Mouse (Mus musculus): ENCODE data around the gene Dnmt3c. TPM values are rescaled to one million over a fixed set of nuclear protein-coding genes. Genes with fewer than 3 reads are reported as not detected.
"Not testable (repeated sequence)": the region's sequence is repeated elsewhere in the genome, so short reads cannot be mapped to it uniquely, and the experiment has no call there.

Dnmt3c gene
- polyA plus RNA-seq, 1 experiment from 2014 or later = not detected

DNA sequence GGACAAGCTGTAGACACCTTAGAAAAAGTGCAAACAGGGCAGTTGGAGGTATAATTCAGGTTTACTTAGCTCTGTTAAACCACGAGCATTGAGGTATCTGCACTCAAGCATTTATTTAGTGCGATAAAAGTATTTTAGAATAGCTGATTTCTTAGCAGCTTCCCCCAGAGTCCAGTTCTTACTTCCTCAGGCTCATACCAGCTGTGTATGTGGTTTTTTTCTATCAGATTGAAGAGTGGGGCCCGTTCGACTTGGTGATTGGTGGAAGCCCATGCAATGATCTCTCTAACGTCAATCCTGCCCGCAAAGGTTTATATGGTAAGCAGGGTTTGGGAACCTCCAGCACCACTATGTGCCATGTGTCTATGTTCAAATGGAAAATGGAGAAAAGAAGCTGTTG lies 19.5 kb upstream of the Dnmt3c start:
- no peaks in the 10 kb centered on the region for H3K27me3 ChIP-seq
- no peaks in the 10 kb centered on the region for H3K9me3 ChIP-seq (replicated peaks)
- 93% methylated on average over 6 of the region's 6 CpGs for WGBS

DNA sequence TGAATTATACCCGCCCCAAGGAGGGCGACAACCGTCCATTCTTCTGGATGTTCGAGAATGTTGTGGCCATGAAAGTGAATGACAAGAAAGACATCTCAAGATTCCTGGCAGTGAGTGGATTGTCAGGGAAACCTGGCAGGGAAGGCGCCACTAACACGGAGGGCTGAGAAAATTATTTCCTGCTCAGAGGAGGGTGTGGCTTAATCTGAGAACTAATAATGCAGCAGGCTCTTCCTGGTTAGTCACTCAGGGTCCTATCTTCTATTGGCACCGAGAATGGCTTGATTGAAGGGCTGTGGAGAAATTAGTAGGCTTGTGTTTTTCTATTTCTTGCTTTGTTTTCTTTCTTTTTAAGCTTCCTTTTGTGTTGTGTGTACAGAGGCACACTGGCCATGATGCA lies 18.9 kb upstream of the Dnmt3c start:
- no peak overlapping the region for H3K4me3 ChIP-seq
- no peaks in the 10 kb centered on the region for H3K9me3 ChIP-seq (replicated peaks)
- no peak overlapping the region for H3K4me2 ChIP-seq
- H3K9ac ChIP-seq = no peak overlapping the region
- no peak overlapping the region for H3K27ac ChIP-seq
- H3K36me3 ChIP-seq (ENCODE audit: poor library complexity, severe bottlenecking) = peaks cover 32% of the 10 kb centered on the region
- WGBS = 89% methylated on average over 7 of the region's 7 CpGs
- H3K4me1 ChIP-seq = no peaks in the 10 kb centered on the region
- H3K27me3 ChIP-seq = no peaks in the 10 kb centered on the region
- ATAC-seq = no peak

More for the DNA sequence above, 19.5 kb upstream of the Dnmt3c start:
- Histone ChIP-seq H3K4me3 (no peak overlapping the region), H3K9ac (no peak overlapping the region), H3K27ac (no peak overlapping the region), H3K4me2 (no peak overlapping the region), H3K4me1 (no peaks in the 10 kb centered on the region), H3K36me3 (ENCODE audit: poor library complexity, severe bottlenecking) (peaks cover 32% of the 10 kb centered on the region)
- no peak for ATAC-seq

DNA sequence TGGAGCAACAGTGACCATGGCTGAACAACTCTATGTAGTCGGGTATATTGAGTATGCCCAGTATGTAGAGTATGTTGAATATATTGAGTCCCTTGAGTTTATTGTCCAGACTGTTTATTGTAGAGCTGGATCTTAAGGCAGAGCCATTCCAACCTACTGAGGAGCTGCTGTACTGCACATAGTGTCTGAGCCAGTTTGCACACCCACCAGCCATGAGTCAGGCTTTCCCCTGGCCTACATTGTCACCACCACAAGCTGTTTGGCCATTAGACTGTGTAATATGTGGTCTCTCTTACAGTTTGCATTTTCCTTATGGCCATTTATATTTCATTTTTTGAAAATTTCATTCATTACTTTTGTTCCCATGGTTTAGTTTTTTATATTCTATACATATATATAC lies 16.5 kb upstream of the Dnmt3c start:
- ATAC-seq = no peak
- Histone ChIP-seq H3K4me1 (no peaks in the 10 kb centered on the region), H3K27me3 (no peaks in the 10 kb centered on the region), H3K36me3 (ENCODE audit: poor library complexity, severe bottlenecking) (peaks cover 27% of the 10 kb centered on the region), H3K4me2 (no peak overlapping the region), H3K27ac (no peak overlapping the region), H3K9me3 (replicated peaks) (no peaks in the 10 kb centered on the region), H3K4me3 (no peak overlapping the region), H3K9ac (no peak overlapping the region)
- 86% methylated on average over 1 of the region's 1 CpGs for WGBS

DNA sequence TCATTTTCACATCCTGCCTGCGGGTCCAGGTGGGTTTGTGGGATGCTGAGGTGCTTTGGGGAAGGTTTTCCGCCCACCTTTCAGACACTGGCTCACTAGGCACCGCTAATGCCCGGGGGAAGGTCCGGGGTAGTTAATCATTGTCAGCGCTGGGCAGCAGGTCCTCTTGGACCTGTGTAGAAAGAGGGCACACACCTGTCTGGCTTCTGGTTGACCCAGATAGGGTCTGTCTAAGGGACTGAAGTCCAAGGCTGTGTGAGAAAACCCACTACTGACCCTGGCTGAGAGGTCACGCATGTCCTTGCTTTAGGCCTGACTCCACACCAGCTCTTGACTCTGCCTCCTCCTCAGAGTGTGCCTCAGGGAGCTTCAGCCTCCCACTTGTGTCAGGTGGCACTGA lies 3.0 kb upstream of the Dnmt3c start:
- H3K9ac ChIP-seq; ATAC-seq; H3K4me3 ChIP-seq; H3K4me1 ChIP-seq; H3K9me3 ChIP-seq (replicated peaks); H3K36me3 ChIP-seq (ENCODE audit: poor library complexity, severe bottlenecking); H3K27ac ChIP-seq; H3K27me3 ChIP-seq; H3K4me2 ChIP-seq: not testable (repeated sequence)
- WGBS = 93% methylated on average over 6 of the region's 7 CpGs

DNA sequence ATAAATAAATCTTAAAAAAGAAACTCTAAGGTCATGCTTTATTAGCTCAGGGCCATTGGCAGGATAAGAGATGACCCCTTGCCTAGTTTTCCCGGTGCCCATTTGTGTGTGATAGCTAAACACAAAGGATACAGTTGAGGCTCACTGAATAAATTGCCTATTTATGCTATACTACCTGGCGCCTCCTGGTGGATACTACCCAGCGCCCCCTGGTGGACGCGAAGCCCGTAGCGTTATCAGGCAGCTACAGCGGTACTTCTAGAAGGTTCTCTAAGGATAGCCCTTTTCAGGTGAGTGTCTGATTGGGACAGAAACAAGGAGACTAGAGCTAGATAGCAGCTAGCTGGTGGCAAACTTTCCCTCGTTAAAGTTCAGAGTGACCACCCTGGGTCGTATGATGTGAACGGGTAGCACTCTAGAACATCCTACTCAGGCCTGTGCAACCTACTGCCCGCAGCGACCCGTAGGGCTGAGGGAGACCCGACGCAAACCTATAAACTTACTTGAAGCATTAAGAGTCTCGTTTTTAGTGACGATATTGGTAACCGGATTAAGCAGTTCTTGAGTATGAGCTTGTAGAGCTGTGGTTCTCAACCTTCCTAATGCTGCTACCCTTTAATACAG lies 1.9 kb upstream of the Dnmt3c start:
- Histone ChIP-seq H3K9me3 (replicated peaks) (no peaks in the 10 kb centered on the region), H3K9ac (no peak overlapping the region), H3K4me1 (no peaks in the 10 kb centered on the region), H3K27me3 (no peaks in the 10 kb centered on the region), H3K36me3 (ENCODE audit: poor library complexity, severe bottlenecking) (no peaks in the 10 kb centered on the region), H3K27ac (no peak overlapping the region), H3K4me3 (no peak overlapping the region), H3K4me2 (no peak overlapping the region)
- no peak for ATAC-seq
- WGBS = 72% methylated on average over 19 of the region's 19 CpGs

DNA sequence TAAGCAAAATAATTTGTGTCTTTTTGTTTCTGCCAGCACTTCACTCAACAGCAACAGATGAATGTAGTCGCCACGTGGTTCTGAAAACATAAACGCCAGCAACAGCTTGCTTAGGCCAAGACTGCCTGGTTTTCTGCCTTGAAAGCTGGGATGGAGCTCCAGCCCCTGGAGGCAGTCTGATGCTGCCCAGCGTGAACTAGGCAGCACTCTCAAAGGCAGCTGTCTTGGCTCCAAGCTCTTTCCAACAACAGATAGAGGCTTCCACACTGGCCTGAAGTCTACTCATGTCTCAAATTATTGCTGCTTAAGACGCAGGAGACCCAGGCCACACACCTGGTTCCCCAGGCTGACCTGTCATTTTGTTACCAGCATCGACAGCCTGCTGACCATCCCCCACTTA lies 6.9 kb downstream of the Dnmt3c start:
- Histone ChIP-seq H3K27ac (no peak overlapping the region), H3K4me2 (no peak overlapping the region), H3K27me3 (no peaks in the 10 kb centered on the region), H3K9ac (no peak overlapping the region), H3K4me1 (no peaks in the 10 kb centered on the region), H3K9me3 (replicated peaks) (no peaks in the 10 kb centered on the region), H3K4me3 (no peak overlapping the region), H3K36me3 (ENCODE audit: poor library complexity, severe bottlenecking) (no peaks in the 10 kb centered on the region)
- WGBS = 46% methylated on average over 6 of the region's 6 CpGs
- ATAC-seq = no peak

DNA sequence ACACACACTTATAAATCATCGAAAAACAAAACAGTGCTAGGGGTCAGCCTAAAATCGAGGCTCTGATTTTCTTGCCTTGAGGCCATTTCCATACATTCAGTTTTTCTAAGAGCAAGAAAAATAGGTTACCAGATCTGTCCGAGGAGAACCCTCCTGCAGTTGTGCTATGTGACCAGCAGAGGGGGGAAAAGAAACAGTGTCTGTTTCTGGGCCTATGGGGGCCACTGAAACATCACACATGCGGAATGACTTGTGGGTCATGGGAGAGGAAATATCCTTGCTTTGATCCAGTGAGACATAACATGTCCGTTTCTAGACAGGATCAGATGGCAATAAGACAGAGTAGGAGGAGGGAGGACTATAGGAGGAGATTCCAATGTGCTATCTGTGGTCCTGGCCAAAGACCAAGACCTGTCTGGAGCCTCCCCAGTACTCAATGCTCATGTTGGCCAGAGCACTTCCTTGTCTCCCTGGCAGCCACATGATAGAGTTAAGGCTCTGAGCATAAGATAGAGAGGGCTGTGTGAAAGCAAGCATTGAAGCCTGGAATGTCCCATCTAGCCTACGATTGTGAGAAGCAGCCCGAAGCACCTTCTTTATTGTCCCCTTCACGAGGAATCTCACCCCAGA lies 14.4 kb downstream of the Dnmt3c start:
- Histone ChIP-seq H3K9ac (no peak overlapping the region), H3K27ac (no peak overlapping the region), H3K4me1 (peaks cover 17% of the 10 kb centered on the region), H3K27me3 (no peaks in the 10 kb centered on the region), H3K9me3 (replicated peaks) (no peaks in the 10 kb centered on the region), H3K4me3 (no peak overlapping the region), H3K36me3 (ENCODE audit: poor library complexity, severe bottlenecking) (no peaks in the 10 kb centered on the region), H3K4me2 (no peak overlapping the region)
- ATAC-seq = no peak
- 54% methylated on average over 8 of the region's 8 CpGs for WGBS

DNA sequence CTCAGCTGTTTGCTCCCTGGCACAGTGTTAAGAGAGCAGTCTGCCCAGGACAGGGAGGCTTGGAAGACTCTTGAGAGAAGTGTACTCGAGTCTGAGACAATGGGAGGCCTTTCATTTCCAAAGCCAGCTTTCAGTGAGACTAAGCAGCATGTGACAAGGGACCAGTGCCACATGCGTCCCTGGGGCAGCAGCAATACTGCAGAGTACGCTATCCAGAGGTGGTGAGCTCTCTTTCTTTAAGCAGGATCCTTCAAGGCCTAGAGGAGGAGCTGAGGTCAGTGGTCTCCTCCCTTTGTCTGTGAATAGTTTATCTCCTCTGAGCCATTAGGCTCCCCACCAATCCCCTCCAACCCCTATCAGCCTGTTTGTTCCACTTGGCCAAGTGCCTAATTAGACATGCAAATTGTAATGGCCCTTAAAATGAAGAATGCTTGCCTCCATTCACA lies 16.2 kb downstream of the Dnmt3c start:
- Histone ChIP-seq H3K36me3 (ENCODE audit: poor library complexity, severe bottlenecking) (no peaks in the 10 kb centered on the region), H3K9me3 (replicated peaks) (no peaks in the 10 kb centered on the region), H3K27ac (peak overlapping the region; percentile 84), H3K4me3 (no peak overlapping the region), H3K9ac (no peak overlapping the region), H3K4me2 (peak overlapping the region; percentile 19), H3K4me1 (peaks cover 17% of the 10 kb centered on the region), H3K27me3 (no peaks in the 10 kb centered on the region)
- WGBS = 3% methylated on average over 3 of the region's 3 CpGs
- ATAC-seq = peak; percentile 77

DNA sequence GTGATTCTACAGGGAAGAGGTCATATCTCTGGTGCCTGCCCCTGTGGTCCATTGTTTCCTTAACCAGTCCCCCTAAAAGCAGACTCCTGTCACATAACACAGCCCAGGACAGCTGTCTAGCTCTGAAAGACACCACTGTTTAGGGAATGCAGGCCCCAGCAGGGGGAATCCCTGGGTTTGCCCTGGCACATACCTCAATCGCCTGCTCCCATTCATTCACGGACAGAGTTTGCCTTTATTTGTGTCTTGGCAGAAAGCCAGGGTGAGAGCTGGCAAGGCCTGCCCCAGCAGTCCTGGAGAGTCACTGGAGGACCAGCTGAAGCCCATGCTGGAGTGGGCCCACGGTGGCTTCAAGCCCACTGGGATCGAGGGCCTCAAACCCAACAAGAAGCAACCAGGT lies 16.8 kb downstream of the Dnmt3c start:
- WGBS = 13% methylated on average over 4 of the region's 4 CpGs
- Histone ChIP-seq H3K4me3 (no peak overlapping the region), H3K36me3 (ENCODE audit: poor library complexity, severe bottlenecking) (no peaks in the 10 kb centered on the region), H3K4me1 (peaks cover 17% of the 10 kb centered on the region), H3K4me2 (peak overlapping the region; percentile 19), H3K9me3 (replicated peaks) (no peaks in the 10 kb centered on the region), H3K27me3 (no peaks in the 10 kb centered on the region), H3K27ac (peak overlapping the region; percentile 84), H3K9ac (no peak overlapping the region)
- ATAC-seq = peak; percentile 90

DNA sequence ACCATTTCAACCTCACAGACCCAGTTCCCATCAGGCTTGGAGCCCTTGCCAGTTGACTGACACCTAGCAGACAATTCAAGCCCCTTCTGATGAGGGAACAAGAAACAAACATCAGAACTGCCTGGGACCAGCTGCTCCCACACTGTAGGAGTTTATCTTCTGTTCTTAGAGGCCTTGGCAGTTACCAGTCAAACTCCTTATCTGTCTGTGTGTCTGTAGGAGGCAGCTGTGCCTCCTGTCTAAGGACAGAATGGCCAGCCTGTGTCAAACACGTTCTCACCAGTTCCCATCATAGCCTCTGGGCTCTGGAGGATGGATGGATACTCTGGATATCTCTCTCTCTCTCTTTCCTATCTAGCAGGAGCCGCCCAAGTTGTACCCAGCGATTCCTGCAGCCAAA lies 21.4 kb downstream of the Dnmt3c start:
- H3K27me3 ChIP-seq; H3K4me3 ChIP-seq; H3K9ac ChIP-seq; H3K9me3 ChIP-seq (replicated peaks); H3K4me2 ChIP-seq; H3K27ac ChIP-seq; H3K4me1 ChIP-seq; H3K36me3 ChIP-seq (ENCODE audit: poor library complexity, severe bottlenecking); ATAC-seq: not testable (repeated sequence)
- 75% methylated on average over 3 of the region's 3 CpGs for WGBS

DNA sequence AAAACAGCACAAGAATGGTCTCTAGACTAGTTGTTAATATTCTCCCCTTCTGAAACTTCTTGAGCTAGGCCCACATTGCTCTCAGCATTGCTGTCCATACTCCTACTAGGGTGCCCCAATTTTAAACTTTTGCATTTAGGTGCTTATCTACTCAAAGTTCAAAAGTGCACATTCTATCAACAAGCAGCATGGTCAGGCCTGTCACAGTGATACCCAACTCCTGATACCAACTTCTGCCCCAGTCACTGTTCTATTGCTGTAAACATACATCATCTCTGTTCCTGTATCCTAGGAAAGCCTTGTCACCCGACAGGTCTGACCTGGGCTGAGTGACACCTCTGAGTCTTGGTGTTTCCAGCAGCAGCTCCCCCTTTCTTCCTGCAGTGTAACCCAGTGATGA lies 26.6 kb downstream of the Dnmt3c start:
- Histone ChIP-seq H3K27me3 (no peaks in the 10 kb centered on the region), H3K27ac (no peak overlapping the region), H3K9ac (no peak overlapping the region), H3K4me2 (no peak overlapping the region), H3K4me3 (no peak overlapping the region), H3K9me3 (replicated peaks) (no peaks in the 10 kb centered on the region), H3K4me1 (peaks cover 9% of the 10 kb centered on the region; the same call in 1 of the 2 replicates), H3K36me3 (ENCODE audit: poor library complexity, severe bottlenecking) (no peaks in the 10 kb centered on the region)
- WGBS = 94% methylated on average over 1 of the region's 1 CpGs
- no peak for ATAC-seq

DNA sequence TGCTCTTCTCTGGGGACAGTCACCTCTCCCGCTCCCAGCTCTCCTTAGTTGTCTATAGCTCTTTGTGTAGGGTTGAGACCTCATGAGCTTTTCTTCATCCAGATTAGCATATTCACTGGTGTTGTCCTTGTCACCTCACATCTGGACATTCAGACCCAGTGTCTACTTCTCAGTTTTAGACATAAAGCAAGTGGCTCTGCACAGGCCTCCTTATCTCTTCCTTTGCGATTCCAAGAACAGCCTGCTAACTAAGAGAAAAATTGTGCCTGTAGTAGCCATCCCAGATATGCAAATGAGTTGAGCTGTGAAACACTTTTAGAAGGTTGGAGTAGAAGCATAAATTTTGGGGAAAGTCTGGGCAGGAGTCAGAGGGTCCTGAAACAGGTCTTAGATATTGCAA lies 28.0 kb downstream of the Dnmt3c start:
- 83% methylated on average over 2 of the region's 2 CpGs for WGBS
- H3K4me3 ChIP-seq = no peak overlapping the region
- no peak overlapping the region for H3K4me2 ChIP-seq
- H3K27ac ChIP-seq = no peak overlapping the region
- H3K9ac ChIP-seq = no peak overlapping the region
- no peaks in the 10 kb centered on the region for H3K9me3 ChIP-seq (replicated peaks)
- H3K27me3 ChIP-seq = no peaks in the 10 kb centered on the region
- H3K4me1 ChIP-seq = peaks cover 9% of the 10 kb centered on the region; the same call in 1 of the 2 replicates
- no peaks in the 10 kb centered on the region for H3K36me3 ChIP-seq (ENCODE audit: poor library complexity, severe bottlenecking)
- ATAC-seq = no peak

DNA sequence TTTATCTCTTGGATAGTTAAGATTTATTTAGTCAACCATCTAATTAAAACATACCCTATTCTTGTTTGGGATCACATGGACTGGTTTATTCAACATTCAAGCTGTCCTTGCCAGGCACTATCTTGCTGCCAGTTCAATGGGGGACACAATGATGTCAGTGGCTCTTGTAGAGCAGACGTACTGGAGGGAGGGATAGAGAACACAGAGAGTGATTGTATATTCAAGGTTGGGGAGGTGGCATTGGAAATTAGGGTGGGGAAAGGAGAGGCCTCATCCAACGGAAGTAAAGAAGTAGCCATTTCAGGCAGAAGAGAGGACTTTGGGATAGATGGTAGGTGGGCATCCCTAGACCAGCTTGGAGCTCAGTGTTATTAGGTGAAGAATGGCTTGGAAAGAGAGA lies 28.4 kb downstream of the Dnmt3c start:
- Histone ChIP-seq H3K4me2 (no peak overlapping the region), H3K4me3 (no peak overlapping the region), H3K9ac (no peak overlapping the region), H3K9me3 (replicated peaks) (no peaks in the 10 kb centered on the region), H3K36me3 (ENCODE audit: poor library complexity, severe bottlenecking) (no peaks in the 10 kb centered on the region), H3K4me1 (peaks cover 9% of the 10 kb centered on the region; the same call in 1 of the 2 replicates), H3K27ac (no peak overlapping the region), H3K27me3 (no peaks in the 10 kb centered on the region)
- WGBS = 34% methylated on average over 2 of the region's 2 CpGs
- ATAC-seq = no peak

Data from forebrain, embryonic 13.5 days (tissue).